Mouse (Mus musculus) hindbrain, postnatal 0 days (tissue): Measurements from ENCODE around the gene Grid2. TPM values are rescaled to one million over a fixed set of nuclear protein-coding genes. Genes with fewer than 3 reads are reported as not detected.

Source experiments
- ATAC-seq: fragments of 200-750 bp; cut with Nextera tagmentation; 2 replicates; pipeline ENCODE4 v1.8.0; 2017; ENCODE audit warnings: mild to moderate bottlenecking, moderate TSS enrichment, moderate library complexity
- DNase-seq: peaks from one replicate; pipeline ENCODE4 v3.0.0-alpha.2; 2015; ENCODE audit warnings: low spot score
- H3K27ac ChIP-seq: fragments of 300-500 bp; sonication (generic); 2 replicates; pipeline ENCODE4 v1.5.1; 2014; ENCODE audit warnings: mild to moderate bottlenecking
- H3K27me3 ChIP-seq: fragments of 300-500 bp; sonication (generic); 2 replicates; pipeline ENCODE4 v1.6.1; 2014; ENCODE audit warnings: low read length, mixed read lengths; ENCODE audit not compliant: insufficient read depth
- H3K36me3 ChIP-seq: fragments of 300-500 bp; sonication (generic); 2 replicates; pipeline ENCODE4 v1.6.1; 2014; ENCODE audit warnings: low read length, mixed read lengths; ENCODE audit not compliant: insufficient read depth
- H3K4me1 ChIP-seq: fragments of 300-500 bp; sonication (generic); 2 replicates; pipeline ENCODE4 v1.6.1; 2014; ENCODE audit warnings: antibody characterized with exemption, low read length, mixed read lengths; ENCODE audit not compliant: insufficient read depth
- H3K4me2 ChIP-seq: fragments of 300-500 bp; sonication (generic); 2 replicates; pipeline ENCODE4 v1.6.1; 2014; ENCODE audit warnings: low read depth, mild to moderate bottlenecking, low read length, moderate library complexity, mixed read lengths
- H3K4me3 ChIP-seq: fragments of 300-500 bp; sonication (generic); 2 replicates; pipeline ENCODE4 v1.5.1; 2014; ENCODE audit warnings: low read length
- H3K9ac ChIP-seq: fragments of 300-500 bp; sonication (generic); replicated peaks from 2 replicates; pipeline ENCODE4 v1.6.1; 2014; ENCODE audit warnings: mild to moderate bottlenecking, low read length, moderate library complexity, mixed read lengths
- H3K9me3 ChIP-seq: fragments of 300-500 bp; sonication (generic); 2 replicates; pipeline ENCODE4 v1.6.1; 2016; ENCODE audit warnings: low read length, mixed read lengths
- CTCF ChIP-seq: IDR thresholded peaks from 2 replicates; pipeline ENCODE4 v1.5.1; 2016; ENCODE audit warnings: antibody characterized with exemption, control low read depth, low read depth
- WGBS: fragments of 180-500 bp; shearing (Covaris S2); extraction: QIAGEN DNeasy Blood & Tissue Kit; methylation state at CpG from one replicate; pipeline ENCODE4 v1.1.7; 2014; 5-methylcytosine and 5-hydroxymethylcytosine counted together
- polyA plus RNA-seq: library from polyadenylated mRNA; unstranded; fragments of >200 nt; fragmentation: Nextera tagmentation; extraction: Ambion mirVana; gene quantifications from 2 replicates; pipeline ENCODE4 v1.2.1, GENCODE M21; 2015
- total RNA-seq: library from RNA; depleted of rRNA; stranded (reverse); fragments of >200 nt; gene quantifications from 2 replicates; pipeline ENCODE4 v1.2.3, GENCODE M21; 2014

The Grid2 gene
- total and polyA plus RNA-seq, 2 experiments from 2014 or later = 19.5 to 51.0 TPM

DNA sequence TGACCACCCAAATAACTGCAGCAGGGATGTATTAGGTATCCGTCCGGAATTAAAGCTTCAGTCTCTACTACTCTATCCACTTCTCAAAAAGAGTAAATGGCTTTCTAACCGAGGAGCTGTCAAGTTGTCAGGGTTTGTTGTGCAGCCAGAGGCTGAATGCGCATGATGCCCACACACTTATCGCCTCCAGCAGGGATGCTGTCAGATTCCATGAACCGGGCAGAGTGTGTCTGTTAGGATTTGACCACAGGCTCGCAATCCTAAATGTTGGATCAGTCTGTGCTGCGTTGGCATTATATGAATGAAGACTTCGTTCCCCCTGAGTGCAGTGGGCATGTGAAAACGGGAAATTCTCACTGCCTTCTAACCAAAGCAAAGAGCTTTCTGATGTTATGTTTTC, 843.0 kb downstream of the Grid2 start:
- H3K4me2 ChIP-seq = peak overlapping the region; percentile 41
- no peaks in the 10 kb centered on the region for H3K4me1 ChIP-seq
- no peak overlapping the region for H3K9ac ChIP-seq
- no peak overlapping the region for H3K27ac ChIP-seq
- no peak overlapping the region for H3K4me3 ChIP-seq
- H3K27me3 ChIP-seq = no peaks in the 10 kb centered on the region
- WGBS = 31% methylated on average over 10 of the region's 10 CpGs
- no peak for TF ChIP-seq CTCF
- DNase-seq = peak; percentile 65
- no peaks in the 10 kb centered on the region for H3K36me3 ChIP-seq
- H3K9me3 ChIP-seq = no peaks in the 10 kb centered on the region
- peak; percentile 66; the same call in 1 of the 2 replicates for ATAC-seq

DNA sequence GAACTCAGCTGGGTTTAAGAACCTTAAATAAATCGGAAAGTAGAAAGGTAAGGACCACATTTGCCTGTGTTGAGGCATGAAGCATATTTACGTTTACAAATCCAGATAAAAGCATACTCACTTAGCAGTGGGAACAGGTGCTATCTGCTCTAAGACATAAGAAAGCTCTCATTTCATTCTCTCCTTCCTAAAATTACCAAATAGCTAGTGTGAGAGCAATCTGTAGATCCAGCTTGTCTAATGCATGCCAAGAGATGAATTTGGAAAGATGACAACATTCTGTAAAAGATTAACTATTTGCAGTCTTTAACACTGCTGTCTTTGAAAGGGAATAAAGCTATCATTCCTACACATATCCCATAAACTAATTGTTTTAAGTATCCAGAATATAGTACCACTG, 858.9 kb downstream of the Grid2 start:
- no peak overlapping the region for H3K27ac ChIP-seq
- H3K27me3 ChIP-seq = no peaks in the 10 kb centered on the region
- no peaks in the 10 kb centered on the region for H3K4me1 ChIP-seq
- 86% methylated on average over 2 of the region's 2 CpGs for WGBS
- no peak for TF ChIP-seq CTCF
- DNase-seq (no peak), ATAC-seq (no peak)
- H3K9ac ChIP-seq = no peak overlapping the region
- H3K9me3 ChIP-seq = no peaks in the 10 kb centered on the region
- H3K4me2 ChIP-seq = no peak overlapping the region
- no peak overlapping the region for H3K4me3 ChIP-seq
- no peaks in the 10 kb centered on the region for H3K36me3 ChIP-seq

DNA sequence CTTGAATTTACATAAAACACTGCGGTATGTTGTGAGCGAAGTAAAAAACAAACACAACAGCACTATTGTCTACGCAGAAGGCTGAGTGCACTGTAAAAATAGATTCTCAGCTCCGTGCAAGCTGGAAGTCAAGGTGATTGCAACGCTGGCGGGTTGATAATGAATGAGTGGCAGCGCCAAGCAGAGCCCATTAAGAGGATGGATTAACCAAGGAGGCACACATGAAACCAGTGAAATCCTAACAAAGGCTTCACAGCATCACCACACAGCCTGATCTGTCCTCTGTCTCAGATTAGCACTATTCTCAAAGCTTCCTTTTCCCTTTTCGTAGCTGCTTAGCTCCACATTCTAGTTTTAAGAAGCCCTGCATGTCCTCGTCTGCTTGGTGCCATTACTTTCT, 880.6 kb downstream of the Grid2 start:
- Histone ChIP-seq H3K36me3 (no peaks in the 10 kb centered on the region), H3K4me3 (no peak overlapping the region), H3K9ac (no peak overlapping the region), H3K27ac (no peak overlapping the region), H3K4me1 (no peaks in the 10 kb centered on the region), H3K27me3 (no peaks in the 10 kb centered on the region), H3K4me2 (no peak overlapping the region), H3K9me3 (no peaks in the 10 kb centered on the region)
- WGBS = 63% methylated on average over 9 of the region's 9 CpGs
- ATAC-seq (no peak), DNase-seq (no peak)
- TF ChIP-seq CTCF = no peak

DNA sequence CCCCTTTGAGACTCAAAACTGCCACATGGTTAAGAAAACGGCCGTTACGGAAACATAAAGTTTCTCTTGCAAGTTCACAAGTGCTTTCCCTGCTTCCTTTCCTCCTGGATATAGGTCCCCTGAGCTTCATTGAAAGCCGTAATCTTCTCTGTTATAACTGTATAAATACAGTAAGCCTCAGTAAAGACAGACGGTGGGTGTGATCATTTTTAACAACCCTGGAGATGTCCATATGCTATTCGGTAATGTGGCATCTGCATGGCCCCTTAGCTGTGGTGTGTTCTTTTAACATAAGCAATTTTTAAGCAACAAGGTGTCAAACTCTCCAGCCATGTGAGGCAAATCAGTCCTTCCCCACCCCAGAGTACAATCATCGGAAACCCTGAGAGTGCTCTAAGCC, 892.9 kb downstream of the Grid2 start:
- H3K27me3 ChIP-seq = no peaks in the 10 kb centered on the region
- peak; percentile 7 for DNase-seq
- H3K27ac ChIP-seq = no peak overlapping the region
- H3K9me3 ChIP-seq = no peaks in the 10 kb centered on the region
- no peak for TF ChIP-seq CTCF
- H3K4me3 ChIP-seq = no peak overlapping the region
- H3K4me2 ChIP-seq = no peak overlapping the region
- WGBS = 76% methylated on average over 7 of the region's 7 CpGs
- H3K9ac ChIP-seq = no peak overlapping the region
- H3K4me1 ChIP-seq = no peaks in the 10 kb centered on the region
- ATAC-seq = no peak
- H3K36me3 ChIP-seq = no peaks in the 10 kb centered on the region

DNA sequence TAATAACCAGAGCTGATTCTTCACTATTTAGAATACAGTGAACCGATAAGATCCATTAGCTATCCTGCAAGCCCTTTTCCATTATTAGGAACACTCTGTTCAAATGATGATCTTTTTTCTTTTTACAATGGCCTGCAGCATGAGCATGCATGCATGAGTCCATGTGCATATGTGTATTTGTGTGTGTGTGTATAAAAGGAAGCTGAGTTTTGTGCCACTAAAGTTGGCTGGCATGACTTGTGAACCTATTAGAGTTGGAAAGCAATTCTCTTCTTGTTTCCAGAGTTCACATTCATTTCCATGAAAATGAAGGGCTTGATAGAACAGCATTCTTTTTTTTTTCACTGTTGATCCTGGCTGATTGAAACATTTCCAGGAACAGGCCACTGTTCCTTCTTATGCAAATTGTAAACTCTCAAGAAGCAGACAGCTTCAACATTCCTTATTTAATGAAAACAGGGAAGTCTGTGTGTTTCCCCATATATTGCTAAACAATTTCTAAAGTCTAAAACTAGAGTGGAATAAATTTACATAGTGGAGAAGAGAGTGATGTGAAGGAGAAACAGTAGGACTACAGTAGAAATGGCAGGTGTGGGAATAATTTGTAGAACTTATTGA, 919.4 kb downstream of the Grid2 start:
- no peak overlapping the region for H3K4me3 ChIP-seq
- no peaks in the 10 kb centered on the region for H3K4me1 ChIP-seq
- no peaks in the 10 kb centered on the region for H3K36me3 ChIP-seq
- ATAC-seq (no peak), DNase-seq (peak; percentile 11)
- no peaks in the 10 kb centered on the region for H3K27me3 ChIP-seq
- TF ChIP-seq CTCF = no peak
- H3K9me3 ChIP-seq = no peaks in the 10 kb centered on the region
- H3K9ac ChIP-seq = no peak overlapping the region
- H3K27ac ChIP-seq = no peak overlapping the region
- WGBS = 69% methylated on average over 1 of the region's 1 CpGs
- H3K4me2 ChIP-seq = no peak overlapping the region

DNA sequence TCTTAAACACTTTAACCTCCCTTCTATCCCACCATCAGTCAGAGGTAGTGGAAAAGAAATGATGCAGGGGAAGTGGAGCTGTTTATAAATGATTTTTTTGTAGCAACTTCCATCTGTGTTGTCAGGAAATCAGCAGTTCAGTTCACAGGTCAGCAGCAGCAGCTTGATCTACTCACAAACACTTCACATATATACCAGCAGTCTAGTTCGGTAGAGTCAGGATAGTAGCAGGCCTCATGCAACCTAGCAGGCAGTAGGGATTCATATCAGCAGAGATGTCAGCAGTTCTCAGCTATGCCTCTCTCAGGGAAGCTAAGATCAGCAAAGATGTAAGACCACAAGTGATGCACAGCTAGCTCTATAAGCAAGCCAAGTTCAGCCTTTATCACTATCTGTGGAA, 938.0 kb downstream of the Grid2 start:
- no peak for TF ChIP-seq CTCF
- 85% methylated on average over 1 of the region's 1 CpGs for WGBS

DNA sequence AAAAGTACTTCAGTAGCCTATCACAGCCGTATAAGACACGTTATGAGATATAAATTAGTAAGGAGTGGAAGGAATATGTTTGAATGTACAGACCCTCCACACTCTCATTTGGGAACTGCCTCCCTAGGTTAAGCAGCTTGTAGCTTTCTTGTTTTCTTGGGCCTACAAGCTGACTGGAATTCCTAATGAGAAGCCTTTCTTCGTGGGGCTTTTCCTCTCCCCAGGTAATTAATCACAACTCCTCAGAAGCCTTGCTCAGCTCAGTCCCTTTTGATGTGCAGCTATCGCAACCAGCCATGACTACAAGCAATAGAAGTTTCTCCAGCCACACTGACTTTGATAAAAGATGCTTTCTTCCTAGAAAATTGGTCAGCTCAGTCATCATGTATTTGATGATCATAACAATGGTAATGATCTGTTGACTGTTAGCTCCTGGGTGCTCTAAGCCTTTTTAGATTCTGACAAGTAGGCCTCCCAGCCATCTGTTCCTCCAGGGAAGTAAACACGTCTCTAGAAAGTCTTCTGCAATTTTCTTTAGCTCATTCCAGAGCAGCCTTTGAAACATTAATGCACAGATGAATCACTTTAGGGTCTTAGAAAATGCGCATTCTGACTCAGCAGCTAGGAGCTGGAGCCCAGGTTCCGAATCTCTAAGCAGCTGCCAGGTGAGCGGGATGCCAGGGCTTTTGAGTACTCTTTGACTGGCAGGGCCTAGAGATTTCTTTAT, 946.9 kb downstream of the Grid2 start:
- peak; percentile 20 for DNase-seq
- no peaks in the 10 kb centered on the region for H3K36me3 ChIP-seq
- H3K9me3 ChIP-seq = no peaks in the 10 kb centered on the region
- ATAC-seq = no peak
- no peak overlapping the region for H3K9ac ChIP-seq
- peaks cover 4% of the 10 kb centered on the region; the same call in 1 of the 2 replicates for H3K4me1 ChIP-seq
- 22% methylated on average over 8 of the region's 8 CpGs for WGBS
- H3K27me3 ChIP-seq = no peaks in the 10 kb centered on the region
- no peak overlapping the region; the same call in 1 of the 2 replicates for H3K27ac ChIP-seq
- no peak for TF ChIP-seq CTCF
- no peak overlapping the region for H3K4me3 ChIP-seq
- no peak overlapping the region for H3K4me2 ChIP-seq

More for the DNA sequence above, 938.0 kb downstream of the Grid2 start:
- H3K27me3 ChIP-seq = no peaks in the 10 kb centered on the region
- no peak overlapping the region for H3K27ac ChIP-seq
- ATAC-seq (no peak), DNase-seq (no peak)
- H3K4me1 ChIP-seq = no peaks in the 10 kb centered on the region
- H3K9me3 ChIP-seq = no peaks in the 10 kb centered on the region
- H3K4me2 ChIP-seq = no peak overlapping the region
- H3K4me3 ChIP-seq = no peak overlapping the region
- H3K9ac ChIP-seq = no peak overlapping the region
- no peaks in the 10 kb centered on the region for H3K36me3 ChIP-seq
